Mouse (Mus musculus): ENCODE measurements around the gene Tmem170. TPM values are rescaled to one million over a fixed set of nuclear protein-coding genes. Genes with fewer than 3 reads are reported as not detected.

Tmem170 gene
- polyA plus RNA-seq, 1 experiment from 2014 or later, result 10.6 TPM

GRCm38 (mm10) chr8:111824334-111824733 is 52.2 kb downstream of the Tmem170 start:
- H3K27me3 ChIP-seq (ENCODE audit: insufficient read depth, low read length), result no peaks in the 10 kb centered on the region
- 95% methylated on average over 5 of the region's 5 CpGs for WGBS
- no peak for ATAC-seq (ENCODE audit: low FRiP score, low TSS enrichment)
- no peaks in the 10 kb centered on the region; the same call in 1 of the 2 replicates for H3K4me1 ChIP-seq (ENCODE audit: insufficient read depth, low read length)
- H3K9me3 ChIP-seq (ENCODE audit: low read length), result no peaks in the 10 kb centered on the region
- no peak overlapping the region for H3K4me3 ChIP-seq (ENCODE audit: low read length)
- peaks cover 47% of the 10 kb centered on the region for H3K36me3 ChIP-seq (ENCODE audit: insufficient read depth, low read length)
- no peak overlapping the region for H3K4me2 ChIP-seq (replicated peaks; ENCODE audit: low read depth, low read length)
- H3K27ac ChIP-seq (ENCODE audit: low read length), result no peak overlapping the region
- H3K9ac ChIP-seq (replicated peaks; ENCODE audit: low read length), result no peak overlapping the region

GRCm38 (mm10) chr8:111821199-111821598 is 55.4 kb downstream of the Tmem170 start:
- WGBS, result 77% methylated on average over 10 of the region's 10 CpGs
- Histone ChIP-seq H3K27me3 (ENCODE audit: insufficient read depth, low read length) (no peaks in the 10 kb centered on the region), H3K36me3 (ENCODE audit: insufficient read depth, low read length) (peaks cover 35% of the 10 kb centered on the region), H3K9me3 (ENCODE audit: low read length) (no peaks in the 10 kb centered on the region), H3K9ac (replicated peaks; ENCODE audit: low read length) (no peak overlapping the region), H3K4me1 (ENCODE audit: insufficient read depth, low read length) (no peaks in the 10 kb centered on the region), H3K4me2 (replicated peaks; ENCODE audit: low read depth, low read length) (no peak overlapping the region), H3K27ac (ENCODE audit: low read length) (peak overlapping the region; percentile 19), H3K4me3 (ENCODE audit: low read length) (no peak overlapping the region)
- ATAC-seq (ENCODE audit: low FRiP score, low TSS enrichment), result no peak

DNA sequence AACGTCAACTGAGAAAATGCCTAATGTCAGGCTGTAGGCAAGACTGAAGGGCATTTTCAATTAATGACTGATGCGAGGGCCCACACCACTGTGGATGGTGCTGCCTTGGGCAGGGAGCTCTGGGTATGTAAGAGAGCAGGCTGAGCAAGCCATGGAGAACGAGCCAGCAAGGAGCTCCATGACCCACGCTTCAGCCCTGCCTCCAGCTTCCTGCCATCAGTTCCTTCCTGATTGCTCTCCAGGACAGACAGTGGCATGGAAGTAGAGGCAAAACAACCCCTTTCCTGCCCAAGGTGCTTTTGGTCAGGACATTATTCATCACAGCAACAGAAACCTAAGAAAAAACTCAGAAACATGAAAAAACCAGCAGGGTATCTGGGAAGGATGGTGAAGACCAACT is 55.9 kb downstream of the Tmem170 start:
- no peak overlapping the region for H3K4me3 ChIP-seq (ENCODE audit: low read length)
- H3K27me3 ChIP-seq (ENCODE audit: insufficient read depth, low read length), result no peaks in the 10 kb centered on the region
- H3K27ac ChIP-seq (ENCODE audit: low read length), result peak overlapping the region; percentile 19
- H3K9ac ChIP-seq (replicated peaks; ENCODE audit: low read length), result no peak overlapping the region
- ATAC-seq (ENCODE audit: low FRiP score, low TSS enrichment), result peak; percentile 21; the same call in 1 of the 2 replicates
- H3K9me3 ChIP-seq (ENCODE audit: low read length), result no peaks in the 10 kb centered on the region
- H3K4me2 ChIP-seq (replicated peaks; ENCODE audit: low read depth, low read length), result no peak overlapping the region
- peaks cover 35% of the 10 kb centered on the region for H3K36me3 ChIP-seq (ENCODE audit: insufficient read depth, low read length)
- no peaks in the 10 kb centered on the region for H3K4me1 ChIP-seq (ENCODE audit: insufficient read depth, low read length)
- WGBS, result 77% methylated on average over 4 of the region's 4 CpGs

DNA sequence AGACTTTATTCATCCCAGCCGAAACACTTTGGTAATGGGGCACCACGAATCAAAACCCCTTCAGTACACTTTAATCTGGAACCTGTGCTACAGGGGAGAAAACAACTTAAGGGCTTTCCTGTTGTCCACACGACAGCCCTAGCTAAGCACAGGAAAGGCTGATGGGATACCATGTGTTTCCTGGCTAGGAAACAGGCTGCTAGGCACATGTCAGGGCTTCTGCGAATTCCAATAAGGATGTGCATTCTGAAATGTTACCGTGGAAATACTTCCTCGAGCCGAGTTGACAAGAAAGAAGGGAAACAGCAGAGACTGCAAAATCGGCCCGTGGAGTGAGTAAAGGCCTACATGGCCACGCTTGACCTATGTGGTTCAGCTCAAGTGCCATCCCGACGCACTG is 56.5 kb downstream of the Tmem170 start:
- 80% methylated on average over 12 of the region's 12 CpGs for WGBS
- ATAC-seq (ENCODE audit: low FRiP score, low TSS enrichment), result 0 out of 2 replicates have a peak, but pooled peaks have one; percentile 51
- H3K27me3 ChIP-seq (ENCODE audit: insufficient read depth, low read length), result no peaks in the 10 kb centered on the region

GRCm38 (mm10) chr8:111818556-111818955 is 58.0 kb downstream of the Tmem170 start:
- ATAC-seq (ENCODE audit: low FRiP score, low TSS enrichment), result no peak
- no peaks in the 10 kb centered on the region for H3K27me3 ChIP-seq (ENCODE audit: insufficient read depth, low read length)
- H3K36me3 ChIP-seq (ENCODE audit: insufficient read depth, low read length), result peaks cover 25% of the 10 kb centered on the region
- no peaks in the 10 kb centered on the region for H3K9me3 ChIP-seq (ENCODE audit: low read length)
- 0 out of 2 replicates have a peak overlapping the region, but pooled peaks have one; percentile 30 for H3K27ac ChIP-seq (ENCODE audit: low read length)
- H3K4me2 ChIP-seq (replicated peaks; ENCODE audit: low read depth, low read length), result no peak overlapping the region
- no peaks in the 10 kb centered on the region for H3K4me1 ChIP-seq (ENCODE audit: insufficient read depth, low read length)
- WGBS, result 92% methylated on average over 3 of the region's 3 CpGs
- H3K4me3 ChIP-seq (ENCODE audit: low read length), result no peak overlapping the region
- H3K9ac ChIP-seq (replicated peaks; ENCODE audit: low read length), result no peak overlapping the region

More for the DNA sequence above, 56.5 kb downstream of the Tmem170 start:
- H3K27ac ChIP-seq (ENCODE audit: low read length), result peak overlapping the region; percentile 78
- no peaks in the 10 kb centered on the region for H3K4me1 ChIP-seq (ENCODE audit: insufficient read depth, low read length)
- no peaks in the 10 kb centered on the region for H3K9me3 ChIP-seq (ENCODE audit: low read length)
- peaks cover 35% of the 10 kb centered on the region for H3K36me3 ChIP-seq (ENCODE audit: insufficient read depth, low read length)
- H3K4me3 ChIP-seq (ENCODE audit: low read length), result no peak overlapping the region
- no peak overlapping the region for H3K9ac ChIP-seq (replicated peaks; ENCODE audit: low read length)
- H3K4me2 ChIP-seq (replicated peaks; ENCODE audit: low read depth, low read length), result no peak overlapping the region

- WGBS, result 93% methylated on average over 4 of the region's 4 CpGs
- H3K9me3 ChIP-seq (ENCODE audit: low read length), result no peaks in the 10 kb centered on the region
- H3K4me2 ChIP-seq (replicated peaks; ENCODE audit: low read depth, low read length), result no peak overlapping the region
Measured at GRCm38 (mm10) chr8:111815078-111815477, 61.5 kb downstream of the Tmem170 start.

DNA sequence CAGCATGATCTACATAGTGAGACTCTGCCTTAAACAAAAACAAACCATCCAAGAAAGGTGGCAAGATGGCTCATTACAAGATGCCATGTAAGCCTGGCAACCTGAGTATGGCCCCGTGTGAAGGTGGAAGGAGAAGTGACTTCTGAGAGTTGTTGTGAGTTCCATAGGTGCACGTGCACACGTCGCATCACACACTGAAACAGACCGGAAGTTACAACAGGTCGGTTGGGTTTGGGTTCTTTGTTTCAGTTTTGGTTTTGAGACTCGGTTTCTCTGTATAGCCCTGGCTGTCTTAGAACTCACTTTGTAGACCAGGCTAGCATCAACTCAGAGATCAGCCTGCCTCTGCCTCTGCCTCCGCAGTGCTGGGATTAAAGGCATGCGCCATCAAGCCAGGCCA is 62.7 kb downstream of the Tmem170 start:
- Histone ChIP-seq H3K9ac (replicated peaks; ENCODE audit: low read length) (no peak overlapping the region), H3K4me1 (ENCODE audit: insufficient read depth, low read length) (no peaks in the 10 kb centered on the region), H3K27me3 (ENCODE audit: insufficient read depth, low read length) (no peaks in the 10 kb centered on the region), H3K36me3 (ENCODE audit: insufficient read depth, low read length) (peaks cover 9% of the 10 kb centered on the region; the same call in 1 of the 2 replicates), H3K4me2 (replicated peaks; ENCODE audit: low read depth, low read length) (no peak overlapping the region), H3K4me3 (ENCODE audit: low read length) (no peak overlapping the region), H3K27ac (ENCODE audit: low read length) (no peak overlapping the region), H3K9me3 (ENCODE audit: low read length) (no peaks in the 10 kb centered on the region)
- no peak for ATAC-seq (ENCODE audit: low FRiP score, low TSS enrichment)
- WGBS, result 96% methylated on average over 9 of the region's 9 CpGs

More at GRCm38 (mm10) chr8:111815078-111815477, 61.5 kb downstream of the Tmem170 start:
- Histone ChIP-seq H3K4me3 (ENCODE audit: low read length) (no peak overlapping the region), H3K4me1 (ENCODE audit: insufficient read depth, low read length) (no peaks in the 10 kb centered on the region), H3K36me3 (ENCODE audit: insufficient read depth, low read length) (peaks cover 12% of the 10 kb centered on the region), H3K9ac (replicated peaks; ENCODE audit: low read length) (no peak overlapping the region), H3K27ac (ENCODE audit: low read length) (no peak overlapping the region), H3K27me3 (ENCODE audit: insufficient read depth, low read length) (no peaks in the 10 kb centered on the region)
- ATAC-seq (ENCODE audit: low FRiP score, low TSS enrichment), result no peak

Other genes starting within 250 kb of the Tmem170 start
- 2.3 and 2.8 TPM in 2 replicates for gene Ldhd, start 246.4 kb downstream of the Tmem170 start, polyA plus RNA-seq (2015; fragmentation: Nextera tagmentation; extraction: Ambion mirVana)
- 20.5 and 23.1 TPM in 2 replicates for gene Zfp1, start 233.3 kb downstream of the Tmem170 start, polyA plus RNA-seq (2015; fragmentation: Nextera tagmentation; extraction: Ambion mirVana)
- gene Ctrb1, start 185.7 kb downstream of the Tmem170 start, polyA plus RNA-seq (2015; fragmentation: Nextera tagmentation; extraction: Ambion mirVana), result 0.35 TPM in 1 of 2 replicates, not detected in the other
- 49.6 and 60.1 TPM in 2 replicates for gene Bcar1, start 132.9 kb downstream of the Tmem170 start, polyA plus RNA-seq (2015; fragmentation: Nextera tagmentation; extraction: Ambion mirVana)
- 220 and 232 TPM in 2 replicates for gene Cfdp1, start 22.5 kb downstream of the Tmem170 start, polyA plus RNA-seq (2015; fragmentation: Nextera tagmentation; extraction: Ambion mirVana)
- 1.3 and 1.9 TPM in 2 replicates for gene Chst5, start 33.7 kb upstream of the Tmem170 start, polyA plus RNA-seq (2015; fragmentation: Nextera tagmentation; extraction: Ambion mirVana)
- gene Tmem231, start 57.1 kb upstream of the Tmem170 start, polyA plus RNA-seq (2015; fragmentation: Nextera tagmentation; extraction: Ambion mirVana), result 20.7 and 24.6 TPM in 2 replicates
- gene Gabarapl2, start 64.0 kb upstream of the Tmem170 start, polyA plus RNA-seq (2015; fragmentation: Nextera tagmentation; extraction: Ambion mirVana), result 197 and 202 TPM in 2 replicates
- 11.7 and 12.0 TPM in 2 replicates for gene Adat1, start 115.6 kb upstream of the Tmem170 start, polyA plus RNA-seq (2015; fragmentation: Nextera tagmentation; extraction: Ambion mirVana)
- gene Kars, start 134.6 kb upstream of the Tmem170 start, polyA plus RNA-seq (2015; fragmentation: Nextera tagmentation; extraction: Ambion mirVana), result 213 and 217 TPM in 2 replicates
- 26.8 and 27.9 TPM in 2 replicates for gene Terf2ip, start 134.6 kb upstream of the Tmem170 start, polyA plus RNA-seq (2015; fragmentation: Nextera tagmentation; extraction: Ambion mirVana)
- gene Gm6793, start 138.3 kb upstream of the Tmem170 start, polyA plus RNA-seq (2015; fragmentation: Nextera tagmentation; extraction: Ambion mirVana), result 0.75 and 0.78 TPM in 2 replicates